ENCODE assay signal across 1 mouse cellular context in genomic region chr19:5965910-5966309, GRCm38 (mm10).
TF ChIP-seq lines count a peak whose summit lies in the region.

No protein-coding gene starts in this region.

TF ChIP-seq in CH12.LX, 34 proteins besides CTCF, POLR2A, EP300 and RAD21:
- TF ChIP-seq GABPA (IDR thresholded peaks at IDR 0.05; ENCODE audit: insufficient replicate concordance, low read depth, low read length) (no peak), RCOR1 (conservative IDR thresholded peaks at IDR 0.05; ENCODE audit: low read depth, low read length) (no peak), SMC3 (IDR thresholded peaks at IDR 0.05; ENCODE audit: low read depth, low read length) (peak; percentile 13; the same call in 1 of the 2 replicates), USF1 (IDR thresholded peaks at IDR 0.05; ENCODE audit: low read depth, low read length) (no peak)
